Mouse (Mus musculus) adrenal gland, adult 18-20 months (tissue): Measurements from ENCODE around the gene Stard3. TPM values are rescaled to one million over a fixed set of nuclear protein-coding genes. Genes with fewer than 3 reads are reported as not detected.

Experiments
- total RNA-seq, 2 experiments: library from RNA; stranded (reverse); gene quantifications; 1 replicate in 1 of 2; 2 replicates in 1 of 2; pipeline ENCODE4 v1.2.3; 2021

Gene Stard3
- total RNA-seq, 2 experiments from 2014 or later: 23.4 to 24.4 TPM

Other genes with a start within 250 kb of the Stard3 start
- 10 to 100 TPM; 21.6 to 27.7 TPM for gene Fbxl20, start 208.0 kb upstream of the Stard3 start, total RNA-seq
- gene Med1, start 165.1 kb upstream of the Stard3 start, total RNA-seq: 10 to 100 TPM; 41.4 to 66.1 TPM
- gene Cdk12, start 155.3 kb upstream of the Stard3 start, total RNA-seq: 10 to 100 TPM; 39.2 to 45.6 TPM
- gene Neurod2, start 28.7 kb upstream of the Stard3 start, total RNA-seq: not detected
- under 1 TPM; 0.27 to 0.32 TPM for gene Ppp1r1b, start 10.0 kb upstream of the Stard3 start, total RNA-seq
- 1 to 10 TPM in 1 of 2 experiments, not detected in 1; 3.5 TPM for gene Tcap, start 25.4 kb downstream of the Stard3 start, total RNA-seq
- 100 to 1,000 TPM; 313 to 497 TPM for gene Pnmt, start 28.1 kb downstream of the Stard3 start, total RNA-seq
- 1 to 10 TPM; 5.3 to 6.2 TPM for gene Pgap3, start 42.1 kb downstream of the Stard3 start, total RNA-seq
- 1 to 10 TPM; 2.5 to 3.4 TPM for gene Erbb2, start 54.1 kb downstream of the Stard3 start, total RNA-seq
- 10 to 100 TPM; 89.5 to 94.5 TPM for gene Mien1, start 80.6 kb downstream of the Stard3 start, total RNA-seq
- gene Grb7, start 88.0 kb downstream of the Stard3 start, total RNA-seq: under 1 TPM; 0.30 to 0.61 TPM
- under 1 TPM; 0.46 to 0.86 TPM for gene Ikzf3, start 187.7 kb downstream of the Stard3 start, total RNA-seq
- gene Zpbp2, start 192.7 kb downstream of the Stard3 start, total RNA-seq: under 1 TPM; 0.22 to 0.43 TPM
- gene Ormdl3, start 229.0 kb downstream of the Stard3 start, total RNA-seq: 100 to 1,000 TPM; 118 to 184 TPM
- gene Lrrc3c, start 239.9 kb downstream of the Stard3 start, total RNA-seq: not detected